Mouse (Mus musculus) right cerebral cortex, postnatal 10 days (tissue): Measurements from ENCODE around the gene Lama2.

Experiments used
- DNase-seq, 2 experiments: peaks; one replicate each; pipeline ENCODE4 v3.0.0; 2021; ENCODE audit warnings: low spot score in 2 of 2

Lama2 gene

DNA sequence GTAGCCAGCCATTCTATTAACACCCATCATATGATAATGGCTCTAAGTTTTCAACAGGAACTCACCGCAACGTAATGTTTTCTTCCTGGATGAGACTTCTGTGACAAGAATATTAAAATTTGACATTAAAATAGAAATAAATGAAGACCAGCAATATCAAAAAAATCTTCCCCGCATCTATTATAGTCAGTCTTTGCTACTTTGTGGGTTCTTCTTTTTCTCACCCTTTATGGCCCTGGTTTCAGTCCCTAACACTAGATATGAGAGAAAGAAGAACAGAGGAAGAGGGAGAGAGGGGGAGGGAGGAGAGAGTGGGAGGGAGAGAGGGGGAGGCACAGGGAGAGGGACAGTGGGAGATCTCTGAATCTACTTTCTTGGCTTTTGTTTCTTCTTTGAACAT is at the start of gene Lama2:
Gene Lama2, minus strand, starts transcription at position 101 of the 400 bp plus-strand sequence.
- no peak for DNase-seq

DNA sequence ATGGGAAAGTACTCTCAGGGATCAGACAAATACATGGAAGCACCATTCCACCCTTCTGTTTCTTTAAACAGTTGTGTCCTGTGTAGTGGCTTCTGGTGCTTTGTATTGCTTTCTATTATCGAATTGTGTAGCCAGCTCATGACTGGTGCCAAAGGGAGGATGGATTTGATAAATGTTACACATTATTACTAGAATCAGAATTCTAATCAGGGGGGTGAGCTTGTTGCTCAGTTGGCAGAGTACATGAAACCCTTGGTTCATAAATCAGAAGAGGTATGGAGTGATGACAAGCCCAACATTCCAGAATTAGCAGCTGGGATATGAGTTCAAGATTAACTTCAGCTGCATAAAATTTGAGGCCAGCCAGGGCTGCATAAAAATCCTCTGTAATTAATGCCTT is 44.8 kb upstream of the Lama2 start:
- no peak for DNase-seq

DNA sequence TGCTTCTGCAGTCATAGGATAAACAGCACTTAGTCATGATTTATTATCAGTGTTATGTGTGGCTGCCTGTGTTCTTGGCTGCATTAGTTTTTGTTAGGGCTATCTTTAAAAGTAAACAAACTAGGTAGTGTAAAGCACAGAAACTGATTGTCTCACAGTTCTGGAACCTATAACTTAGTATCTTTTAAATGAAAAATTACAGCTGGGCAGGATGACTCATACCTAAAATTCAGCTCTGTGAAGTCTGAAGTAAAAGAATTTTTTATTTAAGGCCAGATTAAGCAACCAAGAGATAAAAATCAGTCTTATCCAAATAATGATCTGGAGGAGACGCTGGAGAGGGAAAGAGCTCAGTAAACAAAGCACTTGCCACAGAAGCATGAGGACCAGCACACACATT is 43.8 kb upstream of the Lama2 start:
- DNase-seq = no peak

DNA sequence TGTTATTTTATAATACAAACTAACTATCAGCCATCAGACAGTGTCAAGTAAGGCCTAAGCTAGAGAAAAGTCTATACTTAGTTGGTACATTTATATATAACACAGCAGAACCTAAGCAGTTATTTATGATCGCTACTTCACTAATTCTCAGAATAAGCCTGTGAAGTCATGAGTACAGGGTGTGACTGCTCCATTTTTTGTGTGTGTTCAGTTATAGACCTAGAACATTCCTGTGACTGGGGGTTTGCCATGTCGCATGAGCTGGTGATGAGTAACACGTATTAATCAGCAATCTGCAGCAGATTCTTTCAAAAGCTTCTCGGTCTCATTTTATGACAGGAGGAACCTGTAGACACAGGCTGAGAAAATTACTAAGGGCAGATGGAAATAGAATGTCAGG is 34.6 kb upstream of the Lama2 start:
- peak; percentile 22 to 47 for DNase-seq

DNA sequence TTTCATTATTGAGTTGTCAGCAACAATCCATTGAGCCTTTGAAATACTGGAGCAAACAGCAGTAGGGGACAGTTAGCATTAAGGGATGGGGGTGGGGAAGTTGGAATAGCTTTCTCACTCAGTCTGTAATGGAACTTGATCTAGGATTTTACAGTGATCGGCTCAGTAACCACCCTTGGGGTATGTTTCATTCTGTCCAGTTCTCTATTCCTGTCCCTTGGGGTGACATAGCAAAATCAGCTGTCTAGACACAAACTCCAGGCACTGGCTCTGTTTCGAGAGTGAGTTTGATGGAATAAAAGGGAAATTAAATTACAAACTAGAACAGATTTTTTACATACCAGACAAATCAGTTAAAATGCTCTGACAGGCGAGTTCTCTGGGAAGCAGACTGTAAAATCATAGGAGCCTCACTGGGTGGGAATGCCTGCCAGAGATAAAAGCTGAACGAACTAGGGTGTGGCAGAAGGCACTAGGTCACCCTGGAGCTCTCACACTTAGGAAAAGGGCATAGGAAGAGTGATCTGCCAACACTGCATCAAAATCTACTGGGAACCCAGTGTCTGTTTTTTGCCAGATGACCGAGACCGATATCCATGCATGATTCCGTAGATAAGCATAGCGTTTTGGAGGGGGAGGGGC is 33.3 kb upstream of the Lama2 start:
- DNase-seq = peak; percentile 19 to 28

DNA sequence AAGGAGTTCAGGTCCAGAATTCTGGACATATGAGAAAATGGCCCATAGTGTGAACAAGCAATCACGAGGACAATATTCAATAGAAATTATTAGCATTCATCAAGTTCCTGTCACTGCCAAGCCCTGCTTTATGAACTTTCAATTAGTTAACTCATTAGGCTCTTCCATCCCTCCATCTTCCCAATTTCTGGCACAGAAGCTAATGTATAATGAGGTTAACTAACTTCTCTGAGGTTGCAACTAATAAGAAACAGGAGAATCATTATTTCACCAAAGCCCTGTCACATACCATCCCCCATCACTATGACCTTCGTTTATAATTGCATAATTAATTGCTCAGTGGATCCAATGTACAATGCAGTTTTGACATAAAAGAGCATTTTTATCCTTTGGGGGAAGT is 16.2 kb upstream of the Lama2 start:
- DNase-seq = no peak

DNA sequence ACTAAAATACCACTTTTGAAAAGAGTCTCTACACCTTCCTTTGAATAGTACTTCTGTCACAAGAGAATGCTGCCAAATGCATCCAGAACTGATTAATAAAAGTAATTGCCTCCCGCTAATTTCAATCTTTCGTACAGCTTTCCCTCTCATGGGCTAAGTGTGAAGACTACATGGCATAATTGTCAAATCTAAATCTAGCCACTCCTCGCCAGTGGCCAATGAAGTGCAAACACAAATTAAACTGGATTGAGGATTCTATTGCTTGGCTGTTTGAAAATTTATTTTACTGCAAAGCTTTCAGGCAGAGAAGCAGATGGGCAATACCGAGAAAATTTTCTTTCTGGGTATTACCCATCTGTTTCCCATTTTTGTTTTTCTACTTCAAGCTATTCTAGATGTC is 11.4 kb upstream of the Lama2 start:
- DNase-seq = peak in 1 of 2 experiments; percentile 35

DNA sequence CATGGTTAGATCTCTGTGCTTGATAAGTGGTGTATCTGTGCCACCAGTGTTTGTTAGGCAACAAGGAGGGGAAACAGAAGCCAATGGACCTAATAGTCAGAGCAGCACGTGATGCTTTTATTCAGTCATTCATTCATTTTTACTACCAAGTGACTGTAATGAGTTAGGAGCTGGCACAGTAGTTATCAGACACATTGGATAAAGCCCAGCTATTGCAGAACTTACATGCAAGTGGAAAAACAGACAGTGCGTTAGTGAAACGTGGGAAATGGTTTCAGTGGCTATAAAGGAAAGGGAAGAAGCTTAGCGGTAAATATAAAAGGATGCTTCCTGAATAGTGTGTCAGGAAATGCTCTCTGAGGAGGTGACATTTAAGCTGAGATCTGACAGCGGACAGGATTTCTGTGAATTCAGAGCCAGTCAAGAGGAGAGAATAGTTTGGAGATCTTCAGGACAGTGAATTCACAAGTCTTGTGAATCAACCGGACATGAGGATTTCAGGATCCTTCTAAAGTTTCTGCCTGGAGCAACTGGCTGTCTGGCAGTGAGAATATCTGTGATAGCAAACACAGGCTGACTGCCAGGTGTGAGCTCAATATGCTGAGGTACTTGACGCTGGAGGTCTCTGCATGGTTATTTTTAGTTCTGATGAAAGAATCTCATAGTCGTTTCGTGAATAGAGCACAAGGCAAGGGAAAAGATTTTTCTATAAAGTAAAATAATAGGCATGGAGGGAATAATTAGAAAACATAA is 2.3 kb upstream of the Lama2 start:
- DNase-seq = peak; percentile 35 to 38

DNA sequence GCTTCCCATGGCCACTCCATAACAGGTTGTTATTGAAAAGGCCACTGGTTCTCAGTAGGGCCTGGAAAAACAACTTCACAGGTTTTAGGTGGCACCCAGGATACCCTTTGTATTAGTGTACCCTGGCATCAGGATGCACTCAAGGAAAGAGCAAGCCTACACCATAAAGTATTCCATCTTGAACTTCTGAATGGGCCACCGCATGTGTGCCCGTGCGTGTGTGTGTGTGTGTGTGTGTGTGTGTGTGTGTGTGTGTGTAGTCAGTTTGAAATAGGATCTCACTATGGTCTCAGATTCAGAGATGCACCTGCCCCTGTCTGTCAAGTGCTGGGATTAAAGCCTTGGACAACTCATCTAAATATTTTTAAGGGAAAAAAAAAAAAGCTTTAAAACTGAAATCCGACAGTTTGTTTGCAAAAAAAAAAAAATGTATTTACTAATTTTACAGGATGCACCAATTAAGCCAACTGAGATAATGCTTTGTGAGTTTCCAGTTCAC is 2.0 kb downstream of the Lama2 start:
- DNase-seq = no peak

DNA sequence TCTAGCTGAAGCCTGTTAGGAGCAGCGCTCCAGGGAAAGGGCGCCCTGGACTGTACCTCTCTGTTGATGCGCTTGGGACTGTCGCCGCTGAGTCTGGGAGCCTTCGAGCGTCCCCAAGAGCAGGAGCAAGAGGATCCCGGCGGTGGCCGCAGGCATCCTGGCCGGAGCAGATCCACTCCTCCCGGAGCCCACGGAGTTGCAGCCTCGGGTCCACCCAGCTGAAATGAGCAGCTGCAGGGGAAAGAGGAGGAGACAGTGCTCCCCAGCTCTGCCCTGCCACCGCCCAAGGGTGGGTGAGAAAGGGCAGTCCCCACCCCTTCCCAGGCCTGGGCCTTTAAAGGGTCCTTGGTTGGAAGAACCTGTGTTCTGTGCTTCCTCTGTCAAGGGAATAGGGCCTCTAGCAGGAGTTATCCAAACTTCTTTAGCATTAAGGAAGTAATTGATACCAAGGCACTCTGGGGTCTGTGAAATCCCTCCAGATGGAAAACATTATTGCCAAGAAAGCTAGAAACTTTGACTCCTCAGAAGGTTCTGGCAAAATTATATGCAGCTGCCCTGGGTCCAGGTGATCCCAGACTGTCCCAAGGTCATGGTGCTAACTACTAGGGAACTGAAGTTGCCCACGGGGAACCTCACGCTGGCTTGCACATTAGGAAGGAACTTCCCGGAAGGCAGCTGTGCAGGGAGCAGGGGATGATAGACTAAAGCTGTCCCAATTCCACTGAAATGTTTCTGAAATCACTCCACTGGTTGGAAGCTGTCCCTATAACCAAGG is 2.7 kb downstream of the Lama2 start:
- DNase-seq = peak in 1 of 2 experiments; percentile 21

DNA sequence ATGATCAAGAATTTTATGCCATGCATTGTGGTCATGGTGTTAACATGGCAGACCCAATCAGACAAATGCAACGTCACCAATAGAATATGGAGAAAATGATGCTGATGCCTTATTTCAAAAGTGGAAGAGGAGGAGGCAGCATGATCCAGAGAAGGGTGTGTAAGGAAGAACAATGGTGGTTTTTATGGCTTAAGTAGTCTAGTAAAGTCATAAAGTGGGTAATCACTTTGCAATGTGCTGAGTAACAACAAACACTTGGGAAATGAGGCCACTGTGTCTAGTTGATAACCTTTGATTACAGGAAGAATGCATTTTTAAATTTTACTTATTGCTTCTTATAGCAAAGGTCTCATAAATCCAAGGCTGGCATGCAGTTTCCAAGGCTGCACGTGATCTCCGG is 23.9 kb downstream of the Lama2 start:
- DNase-seq = no peak

DNA sequence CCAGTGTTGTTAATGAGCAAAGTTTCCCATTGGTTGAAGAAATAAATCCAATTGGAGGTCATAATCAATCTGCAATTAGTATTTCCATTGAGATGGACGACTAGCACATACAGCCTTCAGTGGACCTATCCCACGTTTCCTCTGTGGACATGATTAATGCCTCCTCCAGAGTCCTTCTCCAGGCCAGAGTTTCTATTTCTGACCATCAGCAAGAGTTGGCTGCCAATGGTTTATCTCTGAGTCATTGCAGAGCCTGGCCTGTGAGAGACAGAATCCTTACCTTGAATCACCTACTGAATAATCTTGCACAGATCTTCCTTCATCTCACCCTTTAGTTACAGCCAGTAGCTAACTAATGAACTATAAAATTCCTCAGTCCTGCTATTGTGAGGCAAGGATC is 86.3 kb downstream of the Lama2 start:
- no peak for DNase-seq

DNA sequence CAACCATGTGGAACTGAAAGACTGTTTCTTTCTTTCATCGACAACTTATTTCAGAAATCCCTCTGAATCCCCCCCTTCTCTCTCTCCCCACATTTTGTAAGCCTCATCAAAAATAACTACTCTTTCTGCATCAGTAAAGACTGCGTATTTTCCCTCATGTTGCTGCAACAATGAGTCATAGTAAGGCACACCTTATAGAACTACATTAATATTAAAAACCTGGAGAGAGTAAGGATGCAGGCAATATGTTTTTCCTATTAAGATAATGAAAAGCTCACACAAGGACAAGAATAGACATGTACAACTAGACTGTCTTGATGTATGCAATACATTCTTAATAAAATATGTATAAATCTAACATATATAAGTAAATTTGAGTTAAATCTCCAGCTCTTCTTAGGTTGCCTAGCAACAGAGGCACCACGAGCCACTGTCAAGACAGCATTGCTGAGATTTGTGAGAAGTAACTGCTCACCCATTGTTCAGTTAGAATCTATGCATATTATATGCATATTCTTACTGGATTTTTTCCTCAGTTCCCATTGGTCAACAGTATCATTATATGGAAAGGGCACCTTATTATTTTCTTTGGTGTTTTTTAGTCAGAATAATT is 110.6 kb downstream of the Lama2 start:
- peak; percentile 31 to 56 for DNase-seq

DNA sequence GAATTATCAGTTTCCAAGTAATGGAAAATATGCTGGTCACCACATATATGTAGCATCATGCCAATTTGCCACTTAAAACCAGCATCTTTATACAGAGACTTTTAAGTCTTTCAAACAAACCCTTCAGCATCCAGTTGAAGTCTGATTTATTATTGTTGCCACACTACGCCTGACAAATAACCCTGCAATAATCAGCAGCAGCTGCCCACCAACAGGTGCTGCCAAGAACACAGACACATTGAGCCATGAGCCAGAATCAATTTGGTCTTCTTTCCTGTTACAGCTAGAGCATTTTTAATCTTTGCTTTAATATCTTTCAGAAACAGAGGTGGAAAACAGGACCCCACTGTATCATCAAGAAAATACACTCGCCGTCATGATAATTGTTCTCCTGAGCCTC is 118.7 kb downstream of the Lama2 start:
- DNase-seq = no peak

DNA sequence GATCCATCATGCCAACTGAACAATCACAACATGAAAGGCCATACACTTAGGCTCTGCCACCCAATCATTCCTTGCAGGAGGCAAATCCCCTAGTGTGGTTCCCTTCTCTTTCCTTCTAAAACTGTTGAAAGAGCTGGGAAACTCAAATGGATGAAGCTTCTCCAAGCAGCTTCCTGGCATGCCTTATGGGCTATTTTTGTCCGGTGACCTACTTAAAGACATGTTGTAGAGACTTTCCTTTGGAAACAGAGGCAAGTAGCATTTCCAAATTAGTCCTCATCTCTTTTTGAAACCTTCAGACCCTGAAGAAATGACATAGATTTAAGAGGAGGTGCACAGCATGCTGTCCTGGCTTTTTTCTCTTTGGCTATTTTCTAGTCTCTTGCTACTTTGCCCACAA is 131.1 kb downstream of the Lama2 start:
- no peak for DNase-seq

DNA sequence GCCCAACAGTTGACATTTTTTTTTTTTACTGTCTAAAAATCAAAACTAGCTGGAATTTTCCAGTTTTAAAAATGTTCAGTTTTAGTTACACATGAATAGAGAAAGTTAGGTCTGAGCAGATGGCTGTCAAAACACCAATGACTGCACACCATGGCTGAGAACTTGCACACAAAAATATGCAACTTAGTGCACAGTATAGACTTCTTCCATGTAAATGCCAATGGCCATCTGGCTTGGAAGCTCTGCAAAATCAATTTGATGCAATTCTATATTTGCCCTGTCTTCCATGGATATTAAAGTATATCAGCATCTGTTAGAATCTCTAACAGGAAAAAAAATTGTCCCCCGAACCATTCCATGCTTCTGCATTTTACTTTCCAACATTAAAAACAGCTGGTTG is 135.5 kb downstream of the Lama2 start:
- peak; percentile 57 to 79 for DNase-seq

DNA sequence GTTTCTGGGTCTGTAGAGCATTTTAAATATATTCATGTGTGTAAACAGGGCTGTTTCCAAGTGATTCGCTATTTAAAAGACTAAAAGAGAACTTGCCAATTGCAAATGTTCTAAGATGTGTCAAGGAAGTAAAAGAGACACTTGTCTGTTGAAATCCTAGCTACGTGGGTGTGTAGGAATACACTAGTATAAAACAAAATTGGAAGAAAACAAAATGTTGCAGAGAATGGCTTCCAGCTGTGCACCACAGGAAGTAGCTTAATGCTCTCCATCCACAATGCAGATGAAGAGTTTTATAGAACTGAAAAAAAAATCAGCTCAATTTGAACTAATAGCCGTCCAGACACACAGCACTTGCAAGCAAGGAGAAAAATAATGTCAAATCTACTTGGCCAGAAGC is 144.0 kb downstream of the Lama2 start:
- no peak for DNase-seq

DNA sequence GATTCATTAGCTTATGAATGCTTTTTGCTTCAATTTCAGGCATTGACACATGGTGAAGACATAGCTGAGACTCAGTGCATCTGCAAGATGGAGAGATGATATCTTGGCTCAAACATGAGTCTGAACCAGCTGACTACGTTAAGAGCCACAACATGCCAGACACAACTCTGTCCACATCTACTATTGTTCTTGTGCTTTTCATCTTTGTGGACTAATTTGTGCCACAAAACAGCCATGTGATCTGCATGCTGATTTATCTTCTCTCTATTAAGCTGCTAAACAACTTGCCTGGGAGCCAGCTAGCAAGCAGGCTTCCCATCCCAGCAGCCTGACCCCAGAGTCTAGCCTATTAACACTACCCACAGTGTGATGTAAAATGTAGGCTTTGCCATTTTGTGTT is 151.3 kb downstream of the Lama2 start:
- peak in 1 of 2 experiments; percentile 22 for DNase-seq

DNA sequence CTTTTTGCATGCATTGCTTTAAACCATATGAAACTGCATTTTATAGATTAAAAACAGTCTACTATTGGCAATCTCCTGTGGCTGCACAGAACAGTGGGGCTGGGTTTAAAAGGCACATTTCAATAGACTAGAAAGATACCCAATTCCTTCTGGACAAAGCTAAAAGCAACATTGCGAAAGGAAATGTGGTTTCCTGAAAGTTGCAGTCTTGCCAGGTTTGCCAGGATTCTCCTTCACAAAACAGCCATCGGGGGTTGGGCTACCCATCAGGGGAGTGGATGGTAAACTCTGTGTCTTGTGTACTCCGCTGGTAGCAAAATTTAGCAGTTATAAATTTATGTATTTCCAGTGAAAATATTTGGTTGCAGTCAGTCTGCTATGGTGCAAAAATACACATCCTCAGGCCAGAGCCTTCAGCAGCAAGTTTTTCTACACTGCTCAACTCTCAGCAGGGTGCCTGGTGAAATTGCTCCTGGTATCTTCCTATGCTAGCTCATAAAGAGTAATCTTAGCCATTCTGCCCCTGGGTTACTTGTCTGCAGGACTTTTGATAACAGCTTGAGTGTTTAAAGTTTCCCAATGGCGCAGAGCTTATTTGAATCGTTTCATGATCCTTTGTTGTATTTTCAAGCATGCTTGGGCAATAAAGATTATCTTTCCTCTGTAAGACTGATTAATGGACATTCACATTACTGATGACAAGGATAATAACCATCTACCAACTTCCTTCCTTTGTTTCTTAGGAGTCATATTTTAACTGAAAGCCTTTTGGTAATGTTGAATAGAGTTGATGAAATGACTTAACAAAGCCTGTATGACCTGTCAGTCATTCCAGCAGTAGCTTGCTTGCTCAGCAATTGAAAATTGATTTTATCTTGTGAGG is 205.7 kb downstream of the Lama2 start:
- DNase-seq = no peak

DNA sequence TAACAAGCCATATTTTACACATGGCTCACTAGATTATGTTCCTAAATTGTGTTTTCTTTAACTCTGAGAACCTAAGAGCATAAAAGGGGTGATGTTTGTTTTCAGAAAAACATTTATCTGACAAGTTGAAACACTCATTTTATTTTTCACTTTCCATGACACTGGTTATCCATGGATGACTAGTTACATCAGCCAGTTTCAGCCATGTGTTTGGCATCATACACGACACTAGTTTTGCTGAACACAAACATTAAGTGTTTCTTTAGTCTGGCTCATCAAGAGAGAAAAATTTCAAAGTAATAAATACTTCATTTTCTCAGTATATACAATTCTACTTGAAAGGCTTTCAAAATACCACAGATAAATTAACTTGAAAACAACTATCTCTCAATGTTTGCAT is 228.8 kb downstream of the Lama2 start:
- no peak for DNase-seq

DNA sequence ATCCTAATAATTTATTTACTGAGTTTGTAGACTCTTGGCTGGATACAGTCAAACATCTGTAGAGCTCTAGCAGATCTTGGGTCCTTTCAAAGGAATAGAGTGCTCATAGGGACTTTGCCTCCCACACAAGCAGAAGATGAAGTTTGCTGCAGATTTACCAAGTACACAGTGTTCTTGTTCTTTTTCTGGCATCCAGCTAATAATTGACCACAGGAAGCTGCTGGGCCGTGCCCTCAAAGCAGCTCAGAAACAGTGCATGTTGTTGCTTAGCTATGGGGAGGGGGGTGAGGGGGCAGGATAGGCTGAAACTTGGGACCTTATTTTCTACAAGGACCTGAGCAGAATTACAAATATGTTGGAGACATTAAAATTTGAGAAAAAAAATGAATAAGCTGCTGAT is 232.0 kb downstream of the Lama2 start:
- peak in 1 of 2 experiments; percentile 26 for DNase-seq
